Mouse (Mus musculus) hematopoietic stem cell, adult 5-6 weeks (primary cell): ENCODE results near the gene Eya3. TPM values are rescaled to one million over a fixed set of nuclear protein-coding genes. Genes with fewer than 3 reads are reported as not detected.
"Not testable (repeated sequence)": the region's sequence is repeated elsewhere in the genome, so short reads cannot be mapped to it uniquely, and the experiment has no call there.

ENCODE experiments used
- ATAC-seq, 2 experiments: fragments of 125-278 bp in 1 of 2; replicated peaks in 1 of 2; 2 replicates each; pipeline ENCODE4 v1.8.0; 2016 to 2017; ENCODE audit warnings: inconsistent platforms in 2 of 2, mild to moderate bottlenecking in 2 of 2, moderate number of reproducible peaks in 2 of 2, low read depth in 1 of 2, moderate TSS enrichment in 1 of 2; ENCODE audit not compliant: low FRiP score in 2 of 2, poor library complexity in 2 of 2, severe bottlenecking in 2 of 2, insufficient read depth in 1 of 2, low TSS enrichment in 1 of 2
- total RNA-seq: library from RNA; stranded (forward); fragments of 172-1452, 232-1000 nt; gene quantifications from 2 replicates; pipeline ENCODE4 v1.2.3, GENCODE M21; 2017

Gene Eya3
- total RNA-seq, 1 experiment from 2014 or later, result 26.6 TPM

- no peak for ATAC-seq
Observed at GRCm38 (mm10) chr4:132718251-132718650, 79.5 kb downstream of the Eya3 start.

DNA sequence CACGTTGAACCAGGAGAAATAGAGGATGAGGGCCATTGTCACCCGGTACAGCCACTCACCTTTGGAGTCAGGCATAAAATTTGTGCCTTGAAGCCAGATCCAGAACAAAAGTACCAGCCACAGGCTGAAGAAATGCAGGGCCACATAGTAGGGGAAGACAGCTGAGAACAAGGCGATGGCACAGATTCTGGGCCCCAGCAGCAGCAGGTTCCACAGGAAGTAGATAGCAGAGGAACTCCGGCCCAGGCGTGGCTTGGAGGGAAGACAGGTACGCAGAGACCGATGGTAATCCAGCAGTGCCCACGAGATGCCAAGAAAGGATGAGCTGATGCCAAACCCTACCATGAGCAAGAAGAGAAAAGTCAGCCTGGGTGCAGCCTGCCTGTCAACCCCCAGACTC, 89.4 kb downstream of the Eya3 start:
- ATAC-seq, result no peak

- ATAC-seq, result no peak
Observed at GRCm38 (mm10) chr4:132731616-132732015, 92.8 kb downstream of the Eya3 start.

DNA sequence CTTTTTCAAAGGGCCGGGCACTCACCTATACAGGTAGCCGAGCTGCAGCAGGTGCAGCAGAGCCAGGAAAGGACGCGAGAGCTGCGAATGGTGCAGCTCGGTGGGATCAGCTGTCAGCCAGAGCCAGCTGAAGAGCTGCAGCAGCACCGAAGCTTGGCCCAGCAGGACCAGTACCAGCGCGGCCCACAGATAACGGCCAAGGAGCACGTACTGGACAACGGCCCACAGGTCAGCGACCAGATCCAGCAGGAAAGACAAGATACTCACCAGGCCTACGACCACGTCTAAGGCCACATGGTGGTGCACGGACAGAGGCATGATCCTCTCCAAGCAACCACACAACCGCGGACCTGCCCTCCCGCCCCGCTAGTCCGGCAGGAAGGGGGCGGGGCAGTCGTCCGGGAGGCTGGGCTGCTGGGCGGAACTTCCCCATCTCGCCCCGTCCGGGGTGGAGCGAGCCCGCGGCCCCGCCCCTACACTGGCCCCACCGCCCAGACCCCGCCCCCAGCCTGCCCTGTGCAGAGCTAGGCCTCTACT, 93.4 kb downstream of the Eya3 start, which contains the start of gene Xkr8:
Gene Xkr8 (minus strand): TSS at position 399 of the 537 bp plus-strand sequence.
- ATAC-seq, result peak; percentile 90 to 92

DNA sequence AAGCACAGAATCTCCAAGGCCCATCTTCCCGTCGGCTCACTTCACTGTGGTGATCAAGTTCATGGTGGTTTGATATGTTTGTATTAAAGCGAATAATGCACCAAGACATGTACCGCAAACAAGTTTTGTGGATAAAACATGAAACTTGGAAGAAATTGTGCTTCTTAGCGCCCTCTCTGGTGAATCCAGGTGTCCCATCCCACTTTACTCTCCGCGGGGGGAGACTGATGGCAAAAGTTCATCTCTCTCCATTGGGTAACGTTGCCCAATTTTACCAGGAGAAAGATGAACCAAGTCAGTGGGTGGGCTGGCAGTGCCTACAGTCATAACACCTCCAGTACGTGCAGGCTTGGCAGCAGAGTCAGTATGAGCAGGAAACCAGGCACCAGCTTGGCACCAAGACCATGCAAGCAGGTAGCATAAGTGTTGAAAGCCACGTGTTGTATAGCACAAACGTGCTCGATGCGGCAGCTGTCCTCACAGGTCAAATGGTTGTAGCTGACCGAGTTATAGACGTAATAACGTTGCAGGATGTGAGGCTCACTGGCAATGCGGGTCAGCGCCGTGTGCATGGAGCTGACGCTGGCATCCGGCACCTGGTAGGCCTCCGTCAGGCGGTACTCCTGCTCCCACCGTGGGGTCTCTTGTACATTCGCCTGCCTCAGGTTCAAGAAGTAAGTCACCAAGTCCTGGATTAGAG, 94.4 kb downstream of the Eya3 start:
- no peak for ATAC-seq

DNA sequence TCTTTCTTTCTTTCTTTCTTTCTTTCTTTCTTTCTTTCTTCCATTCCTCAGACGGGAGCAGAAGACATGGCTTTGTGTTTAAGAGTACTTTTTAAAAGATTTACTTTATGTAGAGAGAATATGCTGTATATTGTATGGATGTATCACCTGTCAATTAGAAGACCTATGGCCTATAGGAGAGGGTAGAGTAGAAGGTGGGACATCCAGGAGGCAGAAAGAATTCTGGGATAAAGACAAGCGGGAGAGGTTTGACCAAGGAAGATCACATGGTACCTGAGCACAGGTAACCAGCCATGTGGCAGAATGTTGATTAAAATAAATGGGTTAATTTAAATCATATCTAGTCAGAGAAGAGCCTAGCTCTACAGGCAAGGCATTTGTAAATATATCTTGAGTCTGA, 96.0 kb downstream of the Eya3 start:
- ATAC-seq, result no peak

DNA sequence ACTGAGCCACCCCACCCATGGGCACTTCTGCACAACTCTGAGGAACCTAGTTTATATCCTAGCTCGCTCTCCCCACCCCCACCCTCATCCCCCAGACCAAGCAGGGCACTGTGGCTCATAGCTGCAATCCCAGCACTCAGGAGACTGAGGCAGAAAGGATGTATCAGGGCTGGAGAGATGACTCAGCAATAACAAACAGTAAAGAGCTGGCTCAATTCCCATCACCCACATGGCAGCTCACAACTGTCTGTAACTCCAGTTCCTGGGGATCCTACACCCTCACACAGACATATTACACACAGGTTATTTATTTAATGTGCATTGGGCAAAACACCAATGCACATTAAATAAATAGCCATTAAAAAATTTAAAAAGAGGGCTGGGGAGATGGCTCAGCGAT, 96.6 kb downstream of the Eya3 start:
- no peak for ATAC-seq

GRCm38 (mm10) chr4:132735894-132736293, 97.1 kb downstream of the Eya3 start:
- ATAC-seq, result no peak

DNA sequence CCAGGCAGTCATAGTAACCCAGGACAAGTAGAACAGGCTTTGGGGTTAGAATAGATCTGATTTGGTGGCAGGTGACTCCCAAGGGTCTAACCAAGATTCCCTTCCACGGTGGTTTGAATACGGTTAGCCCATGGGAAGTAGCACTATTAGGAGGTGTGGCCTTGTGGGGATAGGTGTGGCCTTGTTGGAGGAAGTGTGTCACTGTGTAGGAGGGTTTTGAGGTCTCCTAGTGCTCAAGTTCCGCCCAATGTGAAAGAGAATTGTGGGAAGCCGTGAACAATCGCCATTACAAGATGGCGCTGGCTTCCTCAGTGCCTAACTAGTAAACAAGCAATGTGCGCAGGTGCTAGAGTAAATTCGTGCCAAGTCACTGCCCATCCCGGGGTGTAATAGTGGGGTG, 98.4 kb downstream of the Eya3 start:
- ATAC-seq, result not testable (repeated sequence)

GRCm38 (mm10) chr4:132741491-132741890, 102.7 kb downstream of the Eya3 start:
- no peak for ATAC-seq

GRCm38 (mm10) chr4:132743992-132744911, 105.5 kb downstream of the Eya3 start:
- ATAC-seq, result no peak

DNA sequence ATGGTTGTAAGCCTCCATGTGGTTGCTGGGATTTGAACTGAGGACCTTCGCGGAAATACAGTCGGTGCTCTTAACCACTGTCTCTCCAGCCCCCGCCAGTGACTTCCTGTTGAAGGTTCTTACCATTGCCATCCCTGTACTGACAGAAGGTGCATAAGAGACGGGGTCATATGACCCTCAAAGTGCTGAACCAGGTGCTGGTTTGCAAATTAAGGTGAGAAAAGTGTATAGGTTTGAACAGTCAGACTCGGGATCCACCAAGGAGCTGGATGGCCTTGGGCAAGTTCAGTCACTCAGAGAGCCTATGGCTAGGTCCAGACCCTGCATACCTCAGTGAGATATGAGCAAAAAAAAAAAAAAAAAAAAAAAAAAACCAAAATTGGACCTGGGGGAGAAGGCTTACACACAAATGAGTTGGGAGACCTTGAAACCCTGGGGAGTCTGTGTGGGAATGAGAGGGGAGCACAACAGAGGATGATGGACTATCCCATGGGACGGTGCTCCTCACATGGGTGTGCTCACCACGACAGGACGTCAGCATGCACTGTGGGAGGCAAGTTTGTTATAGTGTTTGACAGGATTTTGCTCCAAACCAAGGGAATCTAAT, 108.2 kb downstream of the Eya3 start:
- no peak for ATAC-seq

DNA sequence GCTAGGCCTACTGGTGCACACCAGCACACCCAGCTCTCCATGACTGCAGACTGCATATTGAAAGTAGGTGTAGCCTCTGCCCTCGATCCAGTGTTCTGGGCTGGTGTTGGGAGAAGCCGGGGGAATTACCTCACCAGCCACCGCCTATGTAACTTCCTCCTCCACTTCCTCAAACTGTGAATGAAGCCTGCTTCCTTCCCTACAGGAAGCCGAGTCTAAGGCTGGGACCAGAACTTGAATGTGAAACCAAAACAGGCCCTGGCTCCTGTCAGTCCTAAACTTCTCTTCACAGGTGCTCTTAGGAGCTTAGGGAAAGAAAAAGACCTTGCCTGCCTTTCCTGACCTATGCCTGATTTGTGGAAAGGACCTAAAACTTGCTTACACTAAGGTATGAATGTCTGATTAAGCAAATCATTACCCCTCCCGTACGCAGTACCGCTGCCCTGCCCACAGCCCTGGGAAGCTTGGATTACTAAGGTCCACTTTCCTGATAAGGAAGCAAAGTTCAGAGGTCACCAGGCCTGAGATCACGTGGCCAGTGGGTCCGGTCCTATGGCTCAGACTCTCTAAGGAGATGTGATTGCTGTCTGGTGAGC, 109.0 kb downstream of the Eya3 start:
- ATAC-seq, result peak; percentile 93 to 98

GRCm38 (mm10) chr4:132748778-132749177, 110.0 kb downstream of the Eya3 start:
- peak; percentile 13 to 27; a peak in 1 of 4 replicates for ATAC-seq

DNA sequence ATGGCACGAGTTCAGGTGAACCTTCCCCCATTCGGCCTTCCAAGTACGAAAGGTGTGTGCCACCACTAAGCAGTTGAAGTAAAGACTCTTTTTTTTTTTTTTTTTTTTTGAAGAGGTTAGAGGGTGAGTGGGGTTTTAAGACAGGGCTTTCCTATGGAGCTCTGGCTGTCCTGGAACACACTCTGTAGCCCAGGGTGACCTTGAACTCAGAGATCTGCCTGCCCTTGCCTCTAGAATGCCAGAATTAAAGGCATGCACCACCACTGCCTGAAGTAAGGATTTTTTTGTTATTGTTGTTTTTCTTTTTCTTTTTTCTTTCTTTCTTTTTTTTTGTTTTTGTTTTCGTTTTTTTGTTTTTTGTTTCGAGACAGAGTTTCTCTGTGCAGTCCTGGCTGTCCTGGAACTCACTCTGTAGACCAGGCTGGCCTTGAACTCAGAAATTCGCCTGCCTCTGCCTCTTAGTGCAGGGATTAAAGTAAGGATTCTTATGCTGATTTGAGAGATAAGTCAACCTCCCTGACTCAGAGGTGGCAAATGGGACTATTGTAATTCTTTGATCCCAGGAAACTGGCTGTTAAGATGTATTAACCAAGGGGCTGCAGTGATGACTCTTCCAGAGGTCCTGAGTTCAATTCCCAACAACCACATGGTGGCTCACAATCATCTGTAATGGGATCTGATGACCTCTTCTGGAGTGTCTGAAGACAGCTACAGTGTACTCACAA, 110.6 kb downstream of the Eya3 start:
- no peak for ATAC-seq

GRCm38 (mm10) chr4:132752992-132753391, 114.2 kb downstream of the Eya3 start:
- ATAC-seq, result peak in 1 of 2 experiments; percentile 21; a peak in 1 of 4 replicates

DNA sequence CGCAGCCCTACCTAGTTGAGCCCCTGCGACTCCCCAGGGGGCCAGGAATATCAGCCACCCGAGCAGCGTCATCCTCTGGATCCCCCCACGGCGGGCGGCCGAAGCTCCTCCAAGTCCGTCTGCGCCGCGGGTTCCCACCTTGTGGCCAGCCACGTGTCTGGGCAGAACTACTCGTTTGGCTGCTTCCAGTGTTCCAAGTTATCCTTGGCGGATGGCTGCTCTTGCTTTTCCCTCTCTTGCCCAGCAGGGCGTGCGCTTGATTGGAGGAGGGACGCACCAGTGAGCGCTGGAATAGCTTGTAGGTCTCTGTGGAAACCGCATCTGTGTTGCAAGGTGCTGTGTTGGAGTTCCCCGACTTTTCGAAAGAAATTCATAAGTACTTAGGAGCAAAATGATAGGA, 118.2 kb downstream of the Eya3 start, which contains the start of gene Smpdl3b:
Gene Smpdl3b (minus strand): TSS at position 279 of the 400 bp plus-strand sequence.
- peak; percentile 80 to 82 for ATAC-seq
